Mouse (Mus musculus) testis, adult 2 months (tissue): ENCODE measurements at regions not wholly inside any gene's neighbourhood (a gene's known extent, or its start where the extent isn't known, plus 50 kb on each side); places are given as distances from the start of the nearest gene placed in this dataset.

Experiments used
- CTCF ChIP-seq: fragments of 200-500 bp; IDR thresholded peaks from 2 replicates; pipeline ENCODE4 v1.5.1; 2012; ENCODE audit warnings: low read depth, mild to moderate bottlenecking, inconsistent platforms, low read length, moderate library complexity; ENCODE audit not compliant: control insufficient read depth, insufficient read depth, insufficient replicate concordance
- POLR2A ChIP-seq: fragments of 200-500 bp; IDR thresholded peaks from 2 replicates; pipeline ENCODE4 v1.6.1; 2012; ENCODE audit warnings: low read depth, mild to moderate bottlenecking, inconsistent platforms, low read length, moderate library complexity; ENCODE audit not compliant: control insufficient read depth

- no peak for TF ChIP-seq POLR2A
- no peak for TF ChIP-seq CTCF
These were observed 165.1 kb upstream of the Tmem161b start for GRCm38 (mm10) chr13:84056998-84057397.
